Mouse (Mus musculus) kidney, adult 18-20 months (tissue): ENCODE data around the gene Noxred1.
A peak's percentile ranks its signal among the peaks of the same experiment; 100 is the strongest.
"Not testable (repeated sequence)": the region's sequence is repeated elsewhere in the genome, so short reads cannot be mapped to it uniquely, and the experiment has no call there.

Experiments
- DNase-seq: peaks from one replicate; pipeline ENCODE4 v3.0.0; 2021

Noxred1 gene

DNA sequence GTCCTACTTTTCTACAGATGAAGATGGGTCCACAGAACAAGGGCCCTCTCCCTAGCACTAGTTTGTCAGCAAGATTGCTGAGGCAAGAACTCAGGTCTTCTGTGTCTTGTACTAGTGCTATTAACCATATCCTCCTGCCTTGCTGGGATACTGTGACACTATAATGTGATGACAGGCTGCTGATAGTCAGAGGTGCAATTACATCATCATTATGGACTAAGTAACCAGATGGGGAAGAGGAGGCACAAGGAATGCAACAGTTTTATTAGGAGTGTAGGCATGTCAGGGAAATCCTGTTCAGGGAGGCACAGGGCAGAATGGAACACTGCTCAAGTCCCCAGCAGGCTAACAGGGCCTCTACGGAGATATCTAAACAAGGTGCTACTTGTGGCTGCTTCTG, at the start of gene Noxred1:
Gene Noxred1, minus strand, starts transcription at position 101 of the 400 bp plus-strand sequence.
- no peak for DNase-seq

DNA sequence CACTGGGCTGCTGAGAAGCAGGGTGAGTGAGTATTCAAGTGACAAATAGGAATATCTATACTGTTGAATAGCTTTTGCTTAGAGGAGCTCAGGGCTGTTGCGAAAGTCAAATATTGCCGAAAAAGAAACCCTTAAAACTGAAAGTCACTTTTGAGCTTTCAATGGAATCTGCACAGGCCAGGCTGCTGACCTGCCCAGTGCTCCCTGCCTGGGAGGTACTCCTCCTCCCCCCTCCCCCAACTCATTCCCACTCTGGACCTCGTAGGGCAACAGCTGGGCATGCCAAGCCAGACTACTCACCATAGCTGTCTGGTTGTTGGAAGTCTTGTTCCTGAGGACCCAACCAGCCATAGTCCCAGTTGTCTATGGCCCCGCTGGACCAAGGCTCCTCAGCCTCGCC, 46.2 kb upstream of the Noxred1 start:
- DNase-seq: no peak

DNA sequence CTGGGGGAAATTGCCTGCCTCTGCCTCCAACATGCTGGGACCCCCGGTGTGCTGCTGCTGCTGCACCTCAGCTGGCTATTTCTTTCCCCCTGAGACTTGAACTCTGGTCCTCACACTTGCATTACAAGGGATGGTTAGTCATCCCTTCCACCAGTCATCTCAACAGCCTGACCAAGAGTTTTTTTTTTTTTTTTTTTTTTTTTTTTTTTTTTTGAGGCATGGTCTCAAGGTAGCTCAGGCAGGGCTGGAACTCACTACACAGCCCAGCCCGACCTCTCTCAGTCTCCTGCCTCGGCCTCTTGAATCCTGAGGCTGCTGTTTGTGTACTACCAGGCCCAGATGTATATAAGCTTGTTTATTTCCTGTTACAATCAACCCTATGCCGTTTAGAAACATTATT, 45.7 kb upstream of the Noxred1 start:
- DNase-seq: no peak

- no peak for DNase-seq
Observed at GRCm38 (mm10) chr12:87283706-87284105, 45.2 kb upstream of the Noxred1 start.

DNA sequence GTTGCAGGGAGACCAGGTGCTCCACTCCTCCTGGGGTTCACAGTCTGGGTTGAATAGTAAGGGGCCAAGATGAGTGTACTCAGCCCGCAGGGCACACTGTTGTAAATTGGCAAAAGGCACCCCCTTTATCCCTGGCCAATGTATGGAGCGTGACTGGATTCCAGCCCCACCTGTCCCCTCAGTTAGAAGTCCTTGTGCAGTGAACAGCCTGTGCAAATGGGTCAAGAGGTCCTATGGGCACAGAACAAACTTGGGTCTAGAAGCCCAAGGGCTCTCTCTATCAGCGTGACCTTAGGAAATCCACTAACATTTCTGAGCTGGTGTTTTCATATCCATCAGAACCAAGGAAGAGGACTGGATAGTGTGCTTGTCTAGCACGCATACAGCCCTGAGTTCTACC, 44.2 kb upstream of the Noxred1 start:
- no peak for DNase-seq

GRCm38 (mm10) chr12:87281766-87282165, 43.2 kb upstream of the Noxred1 start:
- DNase-seq: no peak

- peak; percentile 18 for DNase-seq
Observed at GRCm38 (mm10) chr12:87279879-87280278, 41.3 kb upstream of the Noxred1 start.

- no peak for DNase-seq
Observed at GRCm38 (mm10) chr12:87279350-87279749, 40.8 kb upstream of the Noxred1 start.

DNA sequence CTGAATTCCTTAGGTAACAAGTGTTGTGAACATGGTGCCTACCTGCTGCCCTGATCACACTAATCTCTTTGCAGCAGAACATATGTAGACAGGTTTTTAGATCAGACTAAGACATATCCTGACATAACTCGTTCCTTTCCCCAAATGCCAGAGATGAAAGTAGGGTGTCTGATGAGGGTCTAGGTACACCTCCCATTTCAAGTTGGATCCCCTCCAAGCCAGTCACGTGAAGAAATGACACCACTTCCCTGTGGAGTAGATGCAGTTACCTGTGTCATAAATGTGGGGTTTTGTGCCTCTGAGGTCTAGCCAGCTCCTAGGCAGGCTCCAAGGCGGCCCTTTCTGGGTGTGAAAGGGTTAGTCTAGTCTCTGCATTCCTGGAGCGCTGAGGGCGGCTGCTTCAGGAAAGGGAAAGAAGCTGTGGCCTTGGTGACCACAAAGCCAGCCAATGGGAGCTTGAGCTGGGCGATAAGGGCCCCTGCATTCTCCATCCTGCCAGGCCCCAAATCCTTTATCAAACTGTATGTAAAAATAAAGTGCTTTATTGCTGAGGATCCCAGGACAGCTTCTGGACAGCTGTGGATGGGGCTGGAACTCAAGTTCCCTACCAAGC, 39.7 kb upstream of the Noxred1 start:
- no peak for DNase-seq

DNA sequence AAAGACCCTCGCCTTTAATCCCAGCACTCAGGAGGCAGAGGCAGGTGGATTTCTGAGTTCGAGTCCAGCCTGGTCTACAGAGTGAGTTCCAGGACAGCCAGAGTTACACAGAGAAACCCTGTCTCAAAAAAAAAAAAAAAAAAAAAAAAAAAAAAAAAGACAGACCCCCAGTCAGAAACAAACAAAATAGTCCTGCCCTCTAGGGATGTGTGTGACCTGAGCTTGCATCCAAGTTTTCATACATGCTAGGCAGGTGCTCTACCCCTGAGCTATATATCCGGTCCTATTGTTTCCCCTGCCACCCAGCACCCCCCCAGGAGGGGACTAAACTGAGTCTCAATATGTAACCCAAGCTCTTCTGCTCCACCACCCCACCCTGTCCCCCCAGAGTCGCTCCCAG, 38.7 kb upstream of the Noxred1 start:
- not testable (repeated sequence) for DNase-seq

DNA sequence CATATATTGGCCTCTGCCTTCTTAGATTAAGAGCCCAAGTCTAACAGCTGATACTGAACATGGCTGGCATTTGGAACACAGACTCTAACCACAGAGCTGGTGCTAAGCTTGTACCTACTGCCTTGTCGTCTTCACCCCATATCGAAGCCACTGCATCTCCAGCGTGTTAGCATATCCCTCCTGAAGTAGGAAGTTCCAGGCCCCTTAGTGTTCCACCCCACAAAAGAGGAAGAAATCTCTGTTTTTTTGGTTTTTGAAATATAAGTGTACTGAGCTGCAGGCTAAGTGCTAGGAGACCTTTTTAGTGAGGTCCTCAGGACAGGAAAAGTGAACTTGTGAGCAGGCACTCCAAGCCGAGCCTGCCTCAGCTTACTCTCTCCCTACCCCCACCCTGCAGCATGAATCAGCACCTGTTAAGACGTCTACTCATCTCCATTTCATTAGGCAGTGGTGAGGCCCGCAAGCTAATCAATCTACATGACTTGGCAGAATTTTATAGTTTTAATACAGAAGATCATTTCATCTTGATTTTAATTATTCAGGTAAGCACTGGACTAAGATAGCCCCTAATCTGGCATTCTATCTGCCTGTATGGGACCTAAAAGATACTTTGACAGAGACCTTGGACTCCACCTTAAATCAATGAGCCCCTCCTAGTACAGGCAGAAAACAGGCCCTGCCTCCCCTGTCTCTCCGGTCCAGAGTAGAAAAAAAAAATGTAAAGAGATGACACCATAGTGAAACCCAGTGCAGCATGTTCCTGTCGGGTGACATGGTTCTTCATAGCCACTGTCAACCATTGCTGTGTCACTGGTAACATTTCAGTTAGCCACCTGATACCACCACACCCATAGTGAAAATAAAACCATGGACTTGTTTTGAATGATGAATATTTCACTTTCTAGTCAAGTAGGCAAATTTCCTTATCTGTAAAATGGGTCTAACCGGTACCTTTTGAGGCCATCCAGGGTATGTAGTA, 36.6 kb upstream of the Noxred1 start:
- no peak for DNase-seq

DNA sequence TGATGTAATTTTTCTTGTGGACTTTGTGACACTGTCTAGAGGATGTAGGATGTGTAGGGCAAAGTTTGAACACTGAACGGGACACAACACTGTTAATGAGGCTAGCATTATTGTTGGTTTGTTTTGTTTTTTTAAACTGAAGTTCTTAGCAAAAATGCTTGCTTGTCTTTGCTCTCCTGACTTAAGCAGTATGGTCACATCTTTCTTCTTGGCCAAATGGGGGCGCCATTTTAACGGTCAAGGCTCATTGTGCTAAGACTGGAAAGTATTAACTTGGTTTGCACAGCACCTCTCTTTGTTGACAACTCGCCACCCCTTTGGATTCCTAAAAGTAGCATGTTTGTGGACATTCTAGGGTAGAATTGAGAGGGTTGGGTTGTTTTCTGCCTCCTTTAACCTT, 29.1 kb upstream of the Noxred1 start:
- no peak for DNase-seq

DNA sequence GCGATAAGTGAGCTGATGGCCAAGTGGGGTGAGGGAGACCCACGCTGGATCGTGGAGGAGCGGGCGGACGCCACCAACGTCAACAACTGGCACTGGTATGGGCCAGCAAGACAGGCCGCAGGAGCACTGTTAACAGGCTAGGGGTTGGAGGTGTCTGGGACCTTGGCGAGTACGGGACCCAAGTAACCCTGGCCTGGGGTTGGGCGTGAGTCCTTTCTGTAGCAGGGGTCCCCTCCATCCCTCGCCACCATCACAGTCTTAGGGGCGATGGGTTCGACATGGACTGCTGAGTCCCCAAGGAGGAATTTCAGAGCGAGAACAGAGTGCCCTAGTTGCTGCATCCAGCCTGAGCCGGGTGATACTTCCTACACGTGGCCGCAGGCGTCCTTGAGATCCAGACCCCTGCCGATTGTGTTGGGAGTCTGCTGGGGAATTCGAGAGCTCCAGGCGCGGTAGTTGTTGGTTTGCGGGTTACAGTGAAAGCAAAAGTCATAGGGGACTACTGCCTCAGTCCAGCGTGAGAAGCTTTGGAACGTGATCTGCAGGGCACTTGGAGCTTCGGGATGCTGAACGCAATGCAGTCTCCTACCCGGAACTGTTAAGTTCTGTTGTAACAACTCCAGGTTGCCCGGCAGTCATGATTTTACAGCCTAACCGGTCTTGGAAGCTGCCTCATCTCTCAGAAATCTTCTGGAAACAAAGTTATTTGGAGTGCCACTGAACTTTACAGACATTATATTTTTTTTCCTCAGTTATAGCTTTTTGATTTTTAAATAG, 28.5 kb upstream of the Noxred1 start:
- DNase-seq: no peak

GRCm38 (mm10) chr12:87266108-87266826, 27.7 kb upstream of the Noxred1 start, which contains the start of the genes Vipas39 and Ahsa1:
TSS of gene Vipas39 (minus strand) at chr12:87266256.
TSS of gene Ahsa1 (plus strand) at chr12:87266479.
- peak; percentile 93 for DNase-seq

DNA sequence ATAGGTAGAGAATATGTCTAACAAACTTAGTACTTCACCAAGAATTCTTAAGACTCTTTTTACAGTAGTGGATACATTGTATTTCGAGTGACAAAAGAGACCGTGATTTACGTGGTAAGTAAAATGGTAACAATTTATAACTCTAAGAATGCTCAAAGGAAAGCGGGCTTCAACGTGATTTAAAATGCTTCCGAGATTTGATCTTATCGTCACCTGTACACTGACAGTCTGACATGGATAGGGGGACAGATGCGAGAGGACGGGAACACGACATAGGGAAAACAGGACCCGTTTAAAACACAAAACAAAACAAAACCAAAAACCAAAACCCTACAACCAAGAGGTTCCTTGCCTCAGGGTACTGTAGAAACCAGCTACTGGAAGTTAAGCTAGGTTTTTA, 26.9 kb upstream of the Noxred1 start:
- no peak for DNase-seq

- no peak for DNase-seq
Observed at GRCm38 (mm10) chr12:87260562-87260961, 22.0 kb upstream of the Noxred1 start.

- DNase-seq: no peak
Observed at GRCm38 (mm10) chr12:87256629-87257028, 18.1 kb upstream of the Noxred1 start.

GRCm38 (mm10) chr12:87253878-87254277, 15.3 kb upstream of the Noxred1 start:
- no peak for DNase-seq

- DNase-seq: no peak
Observed at GRCm38 (mm10) chr12:87250161-87250560, 11.6 kb upstream of the Noxred1 start.

DNA sequence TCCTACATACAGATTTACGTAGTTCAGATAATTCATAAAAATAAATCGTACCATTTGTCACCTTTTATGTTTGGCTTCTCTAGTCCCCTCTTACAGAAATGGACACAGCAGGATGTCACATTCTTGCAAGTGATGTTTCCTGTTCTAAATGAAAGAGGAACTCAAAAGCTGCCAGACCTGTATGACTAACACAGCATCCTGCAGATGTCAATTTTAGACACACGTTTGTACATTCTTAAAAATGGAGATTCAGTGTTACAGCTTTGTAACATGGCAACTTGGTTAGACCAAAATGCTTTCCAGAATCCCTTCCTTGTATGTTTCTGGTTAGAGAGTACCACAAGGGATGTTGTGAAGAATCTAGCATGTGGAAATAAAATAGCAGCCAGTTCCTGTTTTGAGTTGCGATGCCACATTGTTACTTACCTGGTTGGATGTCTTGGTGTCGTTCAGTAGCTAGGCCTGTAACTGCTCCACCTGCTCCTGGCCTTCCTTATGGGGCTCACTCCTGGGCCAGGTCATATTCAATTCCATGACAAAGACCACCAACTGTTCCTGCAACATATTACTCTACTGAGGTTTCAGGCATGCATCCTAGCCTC, 1.5 kb downstream of the Noxred1 start:
- no peak for DNase-seq

- no peak for DNase-seq
Observed at GRCm38 (mm10) chr12:87230379-87230895, 8.1 kb downstream of the Noxred1 start.

DNA sequence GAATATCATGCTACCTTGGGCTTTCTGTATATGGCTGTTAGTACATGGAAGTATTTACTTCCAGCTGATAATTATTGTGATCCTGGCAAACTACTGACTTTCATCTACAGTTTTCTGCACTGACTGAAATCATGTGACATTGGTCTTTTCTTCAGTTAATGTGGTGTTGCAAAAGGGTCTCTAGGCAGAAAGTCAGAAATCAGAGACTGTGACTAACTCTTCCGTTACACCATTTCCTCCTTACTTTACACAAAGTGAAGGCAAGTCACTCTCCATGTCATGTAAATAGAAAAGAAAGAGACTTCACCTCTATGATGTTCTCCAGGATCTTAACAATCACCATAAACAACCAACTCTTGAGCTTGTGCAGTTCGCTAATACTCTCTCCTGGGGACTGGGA, 8.9 kb downstream of the Noxred1 start:
- no peak for DNase-seq
